Mouse (Mus musculus) megakaryocyte, embryonic 14.5 days (primary cell): ENCODE data around the gene Ubl3.

Experiments
- FLI1 ChIP-seq: IDR thresholded peaks from 2 replicates; pipeline ENCODE4 v1.6.1; 2012; ENCODE audit warnings: low read length, inconsistent platforms, mixed read lengths
- GATA1 ChIP-seq: IDR thresholded peaks from 3 replicates; pipeline ENCODE4 v1.6.1; 2012; ENCODE audit warnings: mixed read lengths, low read length, inconsistent platforms, borderline replicate concordance

DNA sequence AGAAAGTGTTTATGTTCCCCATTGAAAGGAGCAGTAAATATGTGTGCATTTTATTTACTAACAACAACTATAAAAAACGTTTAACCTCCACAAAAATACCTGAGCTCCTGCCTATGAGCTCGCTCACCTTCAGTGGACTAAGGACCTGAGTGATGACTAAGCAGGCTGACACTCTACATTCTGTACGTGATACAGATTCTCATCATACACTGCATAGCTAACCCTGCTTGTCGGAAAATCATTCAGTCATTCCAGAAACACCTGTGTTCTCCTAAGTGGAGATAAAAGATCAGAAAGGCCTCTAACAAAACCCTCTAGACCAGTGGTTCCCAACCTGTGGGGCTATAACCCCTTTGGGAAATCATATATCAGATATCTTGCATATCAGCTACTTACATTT is 35.1 kb downstream of the Ubl3 start:
- TF ChIP-seq GATA1 (no peak), FLI1 (no peak)
